Mouse (Mus musculus) bone marrow macrophage, adult 2 months (primary cell): ENCODE data around the gene Fgfr2.

ENCODE experiments used
- CTCF ChIP-seq: IDR thresholded peaks from 2 replicates; pipeline ENCODE4 v1.5.1; 2012; ENCODE audit warnings: low read depth, mild to moderate bottlenecking, low read length, moderate library complexity
- POLR2A ChIP-seq: IDR thresholded peaks from 2 replicates; pipeline ENCODE4 v1.6.1; 2012; ENCODE audit warnings: mild to moderate bottlenecking, low read depth, low read length, borderline replicate concordance

DNA sequence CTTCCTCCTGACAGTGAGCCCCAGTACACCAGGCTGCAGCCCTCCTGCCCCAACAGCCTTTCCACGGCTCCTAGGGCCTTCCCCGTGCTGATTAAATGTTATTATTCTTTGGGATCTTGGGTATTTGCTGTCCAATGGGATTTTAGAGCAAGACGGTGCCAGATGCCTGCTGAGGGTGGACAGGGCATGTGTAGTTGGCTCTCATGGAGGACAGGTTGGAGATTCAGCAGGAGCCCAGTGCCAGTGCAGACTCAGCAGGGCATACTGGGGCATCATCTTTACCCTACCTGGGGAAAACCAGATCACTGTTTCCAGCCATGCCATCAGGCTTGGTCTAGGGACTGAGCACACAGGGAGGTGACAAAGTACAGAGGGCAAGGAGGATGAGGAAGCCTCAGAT lies 892.2 kb downstream of the Fgfr2 start:
- no peak for TF ChIP-seq CTCF
- no peak for TF ChIP-seq POLR2A
